Mouse (Mus musculus) cerebellum, adult 9-11 months (tissue): ENCODE results near the gene Il9r.
"Not testable (repeated sequence)": the region's sequence is repeated elsewhere in the genome, so short reads cannot be mapped to it uniquely, and the experiment has no call there.

Experiments
- DNase-seq: peaks from one replicate; pipeline ENCODE4 v3.0.0; 2022

The Il9r gene

GRCm38 (mm10) chr11:32226124-32226871 lies 26.2 kb upstream of the Il9r start, which contains the start of gene Mpg:
Mpg (plus strand) TSS chr11:32226505.
- peak; percentile 92 for DNase-seq

GRCm38 (mm10) chr11:32225222-32226104 lies 25.4 kb upstream of the Il9r start:
- peak; percentile 66 for DNase-seq

- peak; percentile 67 for DNase-seq
Measured at GRCm38 (mm10) chr11:32224468-32225139, 24.5 kb upstream of the Il9r start.

GRCm38 (mm10) chr11:32223297-32223967 lies 23.4 kb upstream of the Il9r start:
- peak; percentile 40 for DNase-seq

- peak; percentile 57 for DNase-seq
Measured at GRCm38 (mm10) chr11:32222570-32223194, 22.6 kb upstream of the Il9r start.

GRCm38 (mm10) chr11:32221951-32222409 lies 21.9 kb upstream of the Il9r start, which contains the start of gene Rhbdf1:
Rhbdf1 (minus strand) TSS chr11:32222300.
- peak; percentile 56 for DNase-seq

GRCm38 (mm10) chr11:32221225-32221950 lies 21.3 kb upstream of the Il9r start:
- peak; percentile 63 for DNase-seq

- DNase-seq = no peak
Measured at GRCm38 (mm10) chr11:32220607-32221224, 20.6 kb upstream of the Il9r start.

- no peak for DNase-seq
Measured at GRCm38 (mm10) chr11:32219287-32219686, 19.2 kb upstream of the Il9r start.

GRCm38 (mm10) chr11:32218501-32219050 lies 18.5 kb upstream of the Il9r start:
- DNase-seq = peak; percentile 42

GRCm38 (mm10) chr11:32216851-32217250 lies 16.8 kb upstream of the Il9r start:
- peak; percentile 76 for DNase-seq

- DNase-seq = peak; percentile 28
Measured at GRCm38 (mm10) chr11:32215372-32216162, 15.5 kb upstream of the Il9r start.

- peak; percentile 28 for DNase-seq
Measured at GRCm38 (mm10) chr11:32210623-32211022, 10.5 kb upstream of the Il9r start.

- DNase-seq = peak; percentile 97
Measured at GRCm38 (mm10) chr11:32205058-32205873, 5.2 kb upstream of the Il9r start, which contains the start of gene Snrnp25. Snrnp25 (plus strand) TSS chr11:32205415.

- no peak for DNase-seq
Measured at GRCm38 (mm10) chr11:32201922-32202685, 2.0 kb upstream of the Il9r start.

GRCm38 (mm10) chr11:32200992-32201391 lies 913 bp upstream of the Il9r start:
- not testable (repeated sequence) for DNase-seq

- DNase-seq = no peak
Measured at GRCm38 (mm10) chr11:32199230-32199629, 849 bp downstream of the Il9r start.
